Mouse (Mus musculus) kidney, adult 11 months (tissue): Measurements from ENCODE around the gene Tlr2.
"Not testable (repeated sequence)": the region's sequence is repeated elsewhere in the genome, so short reads cannot be mapped to it uniquely, and the experiment has no call there.

Source experiments
- DNase-seq: peaks from one replicate; pipeline ENCODE4 v3.0.0; 2022

Gene Tlr2

GRCm38 (mm10) chr3:83841095-83841850 lies at the start of gene Tlr2:
TSS of gene Tlr2 (minus strand) at chr3:83841767.
- DNase-seq = peak; percentile 51

DNA sequence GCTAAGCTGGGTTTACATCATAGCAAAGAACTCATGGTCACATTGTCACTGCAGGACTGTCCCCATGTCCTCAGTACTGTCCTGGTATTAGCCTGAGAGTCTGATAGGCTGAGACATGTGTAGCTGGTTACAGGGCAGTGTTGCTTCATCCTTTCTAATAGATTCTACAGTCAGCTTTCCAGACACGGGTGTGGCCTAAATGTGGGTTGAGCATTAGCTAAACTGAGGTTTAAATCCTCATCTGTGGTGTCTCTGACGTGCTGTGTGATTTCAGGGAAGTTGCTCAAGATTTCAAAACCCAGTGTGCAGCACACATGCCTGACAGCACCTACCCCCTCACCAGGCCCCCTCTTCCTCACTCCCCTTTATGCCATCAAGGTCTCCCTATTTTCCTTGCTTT lies 43.6 kb upstream of the Tlr2 start:
- no peak for DNase-seq

DNA sequence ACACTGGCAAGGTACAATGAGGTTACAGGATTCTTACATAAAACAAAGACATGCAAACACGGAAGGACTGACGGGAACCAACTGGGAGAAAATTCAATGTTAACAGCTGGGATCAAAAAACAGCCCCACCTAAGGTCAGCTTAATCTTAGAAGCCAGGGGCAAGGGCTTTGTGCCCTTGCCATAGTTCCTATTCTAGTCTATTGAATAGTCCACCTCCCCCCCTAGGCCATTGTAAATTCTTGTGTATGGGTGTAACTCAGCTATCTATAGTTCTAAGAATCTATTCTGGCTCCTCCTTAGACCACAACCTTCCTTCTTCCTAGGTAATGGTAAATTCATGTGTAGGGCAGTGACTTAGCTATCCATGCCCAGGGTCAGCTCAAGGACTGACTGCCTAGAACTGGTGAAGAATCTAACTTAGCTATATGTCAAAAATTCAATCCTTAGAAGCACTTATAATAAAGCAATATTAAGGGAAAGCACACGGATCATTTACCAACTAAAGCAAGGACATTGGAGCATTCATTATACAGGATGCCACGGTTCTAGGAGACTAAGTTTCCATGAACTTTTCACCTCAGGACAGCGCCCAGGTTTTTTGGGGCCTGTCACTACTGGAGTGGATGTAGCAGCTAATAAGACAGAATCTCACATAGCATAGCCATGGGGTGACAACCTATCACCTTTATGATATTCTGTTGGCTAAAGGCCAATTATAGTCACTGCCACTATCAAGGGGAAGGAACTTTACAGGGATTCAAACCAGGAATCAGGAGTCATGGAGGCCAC lies 37.9 kb upstream of the Tlr2 start:
- not testable (repeated sequence) for DNase-seq

DNA sequence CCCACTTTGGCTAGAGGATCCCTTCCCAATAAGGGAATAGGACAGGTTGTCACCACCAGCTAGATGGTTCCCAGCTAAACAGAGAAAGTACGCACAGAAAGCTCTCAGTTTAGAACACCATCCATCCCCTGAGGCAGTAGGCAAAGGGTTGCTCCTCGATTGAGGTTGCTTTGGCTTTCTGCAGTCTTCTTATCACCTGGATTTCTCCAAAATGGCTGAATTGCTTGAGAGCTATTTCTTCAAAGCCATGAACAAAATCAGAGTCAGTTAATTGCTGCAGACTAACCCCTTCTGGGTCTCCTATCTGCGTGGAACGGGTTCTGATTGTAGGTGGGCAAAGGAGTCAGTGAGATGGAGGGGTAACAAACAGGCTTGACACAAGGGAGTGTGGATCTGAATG lies 37.2 kb upstream of the Tlr2 start:
- no peak for DNase-seq

DNA sequence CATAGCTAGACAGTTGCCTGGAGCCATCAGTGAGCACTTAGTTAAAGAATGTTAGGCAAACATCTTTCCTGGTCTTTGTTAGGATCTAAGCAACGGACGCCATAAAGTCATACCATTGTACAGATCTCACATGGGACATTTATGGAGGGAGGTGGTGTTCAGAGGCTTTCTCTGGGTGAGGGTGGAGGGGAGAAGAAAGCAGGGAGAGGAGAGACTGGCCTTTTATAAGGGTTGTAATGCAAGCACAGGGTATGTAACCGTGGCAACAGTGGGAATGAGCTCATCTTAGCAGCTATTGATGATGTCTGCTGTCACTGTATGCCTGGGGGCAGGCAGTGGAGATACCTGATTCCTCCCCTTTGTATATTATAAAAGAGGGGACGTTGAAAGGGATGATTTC lies 34.7 kb upstream of the Tlr2 start:
- DNase-seq = no peak

DNA sequence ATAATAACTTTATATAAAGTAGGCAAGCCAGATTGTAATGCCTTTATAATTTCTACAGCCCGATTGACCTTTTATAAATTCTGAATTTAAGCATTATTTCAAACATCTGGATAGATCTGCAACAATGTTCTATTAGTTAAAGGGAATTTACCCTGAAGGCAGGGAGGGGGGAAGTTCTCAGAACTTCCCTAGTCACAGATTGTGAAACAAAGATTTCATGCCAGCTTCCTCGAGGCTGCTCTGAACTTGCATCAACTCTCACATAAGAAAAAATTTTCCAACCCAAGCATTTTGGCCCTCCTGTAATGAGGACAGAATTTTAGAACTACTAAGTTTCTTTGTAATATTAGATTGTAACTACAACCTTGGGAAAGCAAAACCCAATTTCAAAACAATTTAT lies 33.5 kb upstream of the Tlr2 start:
- not testable (repeated sequence) for DNase-seq

GRCm38 (mm10) chr3:83872853-83873252 lies 31.3 kb upstream of the Tlr2 start:
- DNase-seq = not testable (repeated sequence)

- DNase-seq = not testable (repeated sequence)
Measured at GRCm38 (mm10) chr3:83871962-83872361, 30.4 kb upstream of the Tlr2 start.

DNA sequence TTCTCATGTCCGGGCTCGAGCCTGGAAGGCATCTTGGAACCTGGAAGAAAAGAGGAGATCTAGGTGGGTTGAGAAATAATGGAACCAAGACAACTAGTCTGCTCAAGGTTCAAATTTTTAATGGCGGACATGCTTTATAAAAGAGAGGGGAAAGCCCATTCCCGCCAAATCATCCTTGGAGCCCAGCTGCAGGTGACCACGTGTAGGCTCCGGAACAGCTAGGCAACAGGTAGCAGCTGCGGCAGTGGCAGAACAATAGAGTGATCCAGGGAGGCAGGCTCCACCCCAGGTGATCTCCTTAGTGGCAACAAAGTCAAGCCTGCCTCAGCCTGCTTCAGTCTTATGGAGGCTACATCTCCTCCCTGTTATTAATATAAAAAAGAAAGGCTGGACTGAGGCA lies 30.0 kb upstream of the Tlr2 start:
- DNase-seq = not testable (repeated sequence)

DNA sequence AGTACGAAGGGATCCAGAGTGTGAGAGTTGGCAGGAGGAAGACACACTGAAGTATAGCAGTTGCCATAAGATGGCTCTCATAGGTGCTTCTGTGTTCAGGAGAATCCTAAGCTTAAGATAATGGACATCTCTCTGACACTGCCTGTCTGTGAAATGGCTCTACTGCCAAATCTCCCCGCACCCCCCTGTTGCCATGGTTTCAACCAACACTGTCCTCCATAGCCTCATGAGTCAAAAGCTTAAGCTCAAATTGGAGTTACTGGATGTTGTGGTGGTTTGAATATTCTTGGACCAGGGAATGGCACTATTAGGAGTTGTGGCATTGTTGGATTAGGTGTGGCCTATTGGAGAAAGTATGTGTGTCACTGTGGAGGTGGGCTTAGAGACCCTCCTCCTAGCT lies 28.2 kb upstream of the Tlr2 start:
- DNase-seq = no peak

- DNase-seq = not testable (repeated sequence)
Measured at GRCm38 (mm10) chr3:83867026-83867425, 25.5 kb upstream of the Tlr2 start.

DNA sequence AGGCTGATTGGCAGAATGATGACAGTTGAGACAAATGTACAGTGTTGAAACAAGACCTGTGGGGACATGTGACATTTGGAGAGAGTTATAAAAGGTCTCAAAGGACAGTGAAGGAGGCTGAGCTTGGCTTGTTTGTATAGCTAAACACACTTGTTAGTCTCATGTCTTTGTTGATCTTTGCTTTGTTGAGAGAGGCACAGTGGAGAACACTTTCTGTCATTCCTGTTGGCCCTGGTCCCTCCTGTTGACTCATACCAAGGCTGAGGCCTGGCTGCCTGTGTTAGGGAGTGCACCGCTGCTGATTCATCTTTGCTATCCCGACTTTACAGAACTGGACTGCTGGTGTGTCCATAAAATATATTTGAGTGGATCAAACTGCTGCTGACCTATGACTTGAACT lies 23.6 kb upstream of the Tlr2 start:
- DNase-seq = no peak

DNA sequence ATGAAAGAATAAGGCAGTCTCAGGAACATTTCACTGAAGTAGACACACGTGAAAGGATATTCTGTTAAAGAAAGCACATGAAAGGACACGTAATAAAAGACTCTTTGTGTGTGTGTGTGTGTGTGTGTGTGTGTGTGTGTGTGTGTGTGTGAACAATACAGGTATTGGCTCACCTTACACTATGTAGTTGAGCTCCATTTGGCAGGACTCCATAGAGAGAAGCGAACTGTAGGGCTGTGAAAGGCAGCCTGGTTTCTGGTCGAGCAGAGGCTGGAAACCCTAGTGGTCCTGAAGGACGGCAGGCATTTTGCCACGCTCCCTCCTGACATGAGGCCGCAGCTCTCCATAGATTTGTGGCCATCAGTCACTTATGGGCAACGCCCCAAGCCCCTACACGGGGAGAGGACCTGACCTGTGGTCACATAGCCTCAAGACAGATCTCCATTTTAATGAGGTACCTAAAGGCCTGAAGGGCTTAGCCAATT lies 22.5 kb upstream of the Tlr2 start:
- no peak for DNase-seq

DNA sequence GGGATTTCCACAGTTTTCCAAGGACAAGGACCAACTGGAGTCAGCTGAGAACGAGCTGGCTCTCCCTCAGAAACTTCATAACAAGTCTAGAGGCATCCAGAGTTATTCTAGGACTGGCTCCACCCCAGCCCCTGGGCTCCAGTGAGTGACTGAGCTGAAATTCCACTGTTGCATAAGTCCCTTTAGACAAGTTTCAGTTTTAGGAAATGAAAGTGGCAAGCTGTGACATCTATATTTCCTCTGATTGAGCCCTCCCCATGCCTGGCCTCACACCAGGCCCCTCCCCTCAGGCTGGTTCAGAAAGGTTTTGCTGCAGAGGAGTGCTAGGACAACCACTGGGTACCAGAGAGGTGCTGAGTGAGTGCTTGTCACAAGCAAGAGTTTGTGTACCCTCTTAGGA lies 21.4 kb upstream of the Tlr2 start:
- peak; percentile 67 for DNase-seq

GRCm38 (mm10) chr3:83859595-83859994 lies 18.0 kb upstream of the Tlr2 start:
- no peak for DNase-seq

DNA sequence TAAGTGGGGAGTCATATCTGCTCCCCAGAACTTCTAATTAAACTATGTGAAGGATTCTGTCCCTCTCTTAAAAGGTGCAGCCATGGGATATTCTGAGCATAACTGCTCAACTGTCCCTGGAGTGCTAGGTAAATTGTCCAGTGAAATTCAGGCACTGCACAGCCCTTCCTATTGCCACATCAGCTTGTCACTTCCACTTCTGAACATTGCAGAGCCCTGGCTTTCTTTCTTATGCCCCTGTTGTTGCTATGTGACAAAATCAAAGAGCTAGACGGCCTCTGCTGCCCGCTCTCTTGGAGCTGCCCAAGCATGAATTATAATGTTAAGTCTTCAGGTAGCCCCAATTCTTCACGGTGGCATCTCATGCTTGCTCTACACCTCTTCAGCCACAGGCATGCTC lies 17.5 kb upstream of the Tlr2 start:
- DNase-seq = no peak

GRCm38 (mm10) chr3:83857621-83858020 lies 16.1 kb upstream of the Tlr2 start:
- DNase-seq = no peak

DNA sequence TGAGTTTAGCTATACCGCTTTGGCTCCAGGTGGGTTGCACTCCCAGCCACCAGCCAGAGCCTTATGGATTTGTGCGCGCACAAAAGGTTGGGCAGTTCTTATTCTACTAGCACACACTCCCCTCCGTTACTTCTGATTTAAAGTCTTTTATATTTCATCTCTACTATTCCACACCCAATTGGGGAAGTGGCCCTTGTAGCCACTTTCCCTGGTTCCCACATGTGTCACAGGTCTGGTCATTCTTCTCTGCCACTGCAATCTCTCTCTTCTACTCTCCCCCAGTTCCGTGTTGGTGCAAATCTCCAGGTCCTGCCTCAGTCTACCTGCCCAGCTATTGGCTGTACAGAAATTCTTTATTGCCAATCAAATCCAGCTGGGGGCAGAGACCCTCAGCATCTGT lies 14.1 kb upstream of the Tlr2 start:
- no peak for DNase-seq

GRCm38 (mm10) chr3:83849341-83849740 lies 7.8 kb upstream of the Tlr2 start:
- DNase-seq = no peak

- DNase-seq = no peak
Measured at GRCm38 (mm10) chr3:83844766-83845520, 3.4 kb upstream of the Tlr2 start.

DNA sequence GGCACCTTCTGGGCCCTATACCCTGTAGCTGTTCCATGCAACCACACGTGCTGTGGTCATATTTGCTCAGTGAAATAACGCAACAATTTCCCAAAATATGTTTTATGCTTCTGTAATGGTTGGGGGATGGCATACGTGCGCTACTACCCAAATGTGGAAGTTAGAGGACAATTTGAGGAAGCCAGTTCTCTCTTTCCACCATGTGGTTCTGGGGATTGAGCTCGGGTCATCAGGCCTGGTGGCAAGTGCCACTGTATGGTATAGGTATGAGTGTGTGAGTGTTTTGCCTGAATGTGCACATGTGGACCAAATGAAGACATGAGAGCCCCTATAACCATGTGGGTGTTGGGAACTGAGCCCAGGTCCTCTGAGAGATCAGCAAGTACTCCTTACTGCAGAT lies 2.1 kb downstream of the Tlr2 start:
- DNase-seq = no peak

GRCm38 (mm10) chr3:83836685-83837084 lies 4.9 kb downstream of the Tlr2 start:
- no peak for DNase-seq

DNA sequence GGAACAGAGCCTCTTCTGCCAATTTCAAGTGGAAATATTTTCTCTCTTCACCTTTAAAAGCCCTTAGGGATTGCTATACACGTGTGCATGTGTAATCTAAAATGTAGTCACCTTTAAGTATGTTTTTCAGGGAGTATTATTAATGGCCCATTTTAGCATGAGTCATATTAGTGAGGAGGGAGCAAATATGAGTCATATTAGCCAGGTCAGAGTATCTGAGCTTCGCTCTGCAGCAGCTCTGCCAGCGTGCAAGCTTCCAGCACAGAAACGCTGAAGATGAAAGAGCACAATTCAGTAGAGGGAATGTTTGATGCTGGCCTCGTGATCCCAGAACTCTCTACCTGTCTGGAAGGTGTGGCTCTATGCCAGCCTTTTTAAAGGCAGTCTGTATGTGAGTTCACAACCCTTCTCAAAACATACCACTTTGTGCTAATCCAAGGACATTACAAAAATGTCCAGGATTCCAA lies 13.4 kb downstream of the Tlr2 start:
- DNase-seq = no peak
